In genomic region chr2:28325502-28325901, GRCm38 (mm10) we compare ENCODE assay signal across 16 mouse cellular contexts.
DNase-seq lines count a peak whose midpoint lies in the region; ATAC-seq and TF ChIP-seq lines count a peak whose summit lies in the region.
"Had no signal": no experiment of that assay in that cellular context is flagged by ENCODE, and none has a peak within 500 bp of the region (broad histone marks: within the 10 kb centered on the region; RNA-seq: fewer than 3 reads in every experiment).

No protein-coding gene starts in this region.

- peak; percentile 40 for DNase-seq in embryonic facial prominence, embryonic 14.5 days (ENCODE audit: low spot score)
- no peak for DNase-seq in embryonic facial prominence, embryonic 10.5 days (ENCODE audit: low spot score)
- DNase-seq in midbrain, postnatal 0 days (ENCODE audit: low spot score) = peak; percentile 65
- peak; percentile 46 to 51 for DNase-seq in cerebellum, postnatal 25 days
- DNase-seq in layer of hippocampus, postnatal 25 days (ENCODE audit: extremely low spot score in 1 of 2, low spot score in 1 of 2) = no peak
- no peak for DNase-seq in spleen, postnatal 4 days (ENCODE audit: low spot score in 2 of 2)
- DNase-seq in lung, postnatal 14 days = no peak
- DNase-seq: kidney, adult 2 months; kidney, postnatal 14 days had no signal

- no peak for TF ChIP-seq CTCF in midbrain, postnatal 0 days (IDR thresholded peaks at IDR 0.05)

- 0 out of 2 replicates have a peak, but pooled peaks have one; percentile 50 for ATAC-seq in embryonic facial prominence, embryonic 14.5 days (ENCODE audit: low read depth)
- no peak for ATAC-seq in midbrain, postnatal 0 days (ENCODE audit: low FRiP score)
- no peak for ATAC-seq in midbrain, embryonic 15.5 days (replicated peaks)
- ATAC-seq: lung, postnatal 0 days had no signal

- H3K9ac ChIP-seq in embryonic facial prominence, embryonic 14.5 days (ENCODE audit: low read depth, low read length) = no peak overlapping the region
- no peak overlapping the region; the same call in 1 of the 2 replicates for H3K9ac ChIP-seq in midbrain, postnatal 0 days (replicated peaks; ENCODE audit: low read length, poor library complexity, severe bottlenecking)
- H3K9ac ChIP-seq in midbrain, embryonic 15.5 days = no peak overlapping the region
- H3K9ac ChIP-seq: heart, embryonic 12.5 days; limb, embryonic 13.5 days; liver, embryonic 15.5 days; neural tube, embryonic 13.5 days had no signal

- no peak overlapping the region for H3K4me3 ChIP-seq in embryonic facial prominence, embryonic 14.5 days (ENCODE audit: low read depth, low read length)
- H3K4me3 ChIP-seq in embryonic facial prominence, embryonic 10.5 days = no peak overlapping the region
- H3K4me3 ChIP-seq in midbrain, postnatal 0 days (ENCODE audit: low read depth, low read length) = no peak overlapping the region
- no peak overlapping the region for H3K4me3 ChIP-seq in midbrain, embryonic 15.5 days
- H3K4me3 ChIP-seq: heart, embryonic 12.5 days; limb, embryonic 13.5 days; liver, embryonic 15.5 days; megakaryocyte, embryonic 14.5 days; neural tube, embryonic 13.5 days had no signal

- peaks cover 6% of the 10 kb centered on the region; the same call in 1 of the 2 replicates for H3K4me1 ChIP-seq in embryonic facial prominence, embryonic 14.5 days (ENCODE audit: control insufficient read depth, insufficient read depth, low read length)
- peaks cover 17% of the 10 kb centered on the region for H3K4me1 ChIP-seq in embryonic facial prominence, embryonic 10.5 days
- H3K4me1 ChIP-seq in midbrain, postnatal 0 days (ENCODE audit: insufficient read depth, low read length) = no peaks in the 10 kb centered on the region
- H3K4me1 ChIP-seq in midbrain, embryonic 15.5 days = peaks cover 16% of the 10 kb centered on the region
- H3K4me1 ChIP-seq: heart, embryonic 12.5 days; liver, embryonic 15.5 days had no signal

- no peaks in the 10 kb centered on the region for H3K9me3 ChIP-seq in embryonic facial prominence, embryonic 14.5 days (ENCODE audit: control insufficient read depth, low read length)
- no peaks in the 10 kb centered on the region for H3K9me3 ChIP-seq in embryonic facial prominence, embryonic 10.5 days
- H3K9me3 ChIP-seq in midbrain, postnatal 0 days (ENCODE audit: low read length) = no peaks in the 10 kb centered on the region
- H3K9me3 ChIP-seq in midbrain, embryonic 15.5 days = no peaks in the 10 kb centered on the region
- H3K9me3 ChIP-seq: heart, embryonic 12.5 days; limb, embryonic 13.5 days; liver, embryonic 15.5 days; megakaryocyte, embryonic 14.5 days; neural tube, embryonic 13.5 days had no signal

- no peak overlapping the region for H3K4me2 ChIP-seq in embryonic facial prominence, embryonic 14.5 days (ENCODE audit: low read depth, low read length)
- H3K4me2 ChIP-seq in midbrain, postnatal 0 days (ENCODE audit: low read depth, low read length, poor library complexity, severe bottlenecking) = no peak overlapping the region
- no peak overlapping the region for H3K4me2 ChIP-seq in midbrain, embryonic 15.5 days
- H3K4me2 ChIP-seq: heart, embryonic 12.5 days; limb, embryonic 13.5 days; liver, embryonic 15.5 days; neural tube, embryonic 13.5 days had no signal

- WGBS in embryonic facial prominence, embryonic 14.5 days = 45% methylated on average over 11 of the region's 11 CpGs
- WGBS in embryonic facial prominence, embryonic 10.5 days = 81% methylated on average over 11 of the region's 11 CpGs
- 46% methylated on average over 11 of the region's 11 CpGs for WGBS in midbrain, postnatal 0 days
- whole genome bisulfite sequencing in midbrain, embryonic 15.5 days = 49% methylated on average over 11 of the region's 11 CpGs

- no peaks in the 10 kb centered on the region for H3K27me3 ChIP-seq in embryonic facial prominence, embryonic 14.5 days (replicated peaks; ENCODE audit: control insufficient read depth, insufficient read depth, low read length)
- H3K27me3 ChIP-seq in embryonic facial prominence, embryonic 10.5 days (replicated peaks; ENCODE audit: low read depth, poor library complexity, severe bottlenecking) = no peaks in the 10 kb centered on the region
- no peaks in the 10 kb centered on the region for H3K27me3 ChIP-seq in midbrain, postnatal 0 days (ENCODE audit: insufficient read depth, low read length)
- H3K27me3 ChIP-seq in midbrain, embryonic 15.5 days (replicated peaks) = no peaks in the 10 kb centered on the region
- H3K27me3 ChIP-seq: limb, embryonic 13.5 days; liver, embryonic 15.5 days; neural tube, embryonic 13.5 days had no signal

- no peak overlapping the region for H3K27ac ChIP-seq in embryonic facial prominence, embryonic 14.5 days (replicated peaks; ENCODE audit: low read depth, low read length)
- H3K27ac ChIP-seq in embryonic facial prominence, embryonic 10.5 days (replicated peaks) = no peak overlapping the region
- H3K27ac ChIP-seq in midbrain, postnatal 0 days (ENCODE audit: low read depth, low read length) = no peak overlapping the region
- no peak overlapping the region for H3K27ac ChIP-seq in midbrain, embryonic 15.5 days
- H3K27ac ChIP-seq: limb, embryonic 13.5 days; liver, embryonic 15.5 days; neural tube, embryonic 13.5 days had no signal

- H3K36me3 ChIP-seq in embryonic facial prominence, embryonic 14.5 days (ENCODE audit: control insufficient read depth, insufficient read depth, low read length) = no peaks in the 10 kb centered on the region
- H3K36me3 ChIP-seq in embryonic facial prominence, embryonic 10.5 days (replicated peaks) = no peaks in the 10 kb centered on the region
- H3K36me3 ChIP-seq in midbrain, postnatal 0 days (ENCODE audit: insufficient read depth, low read length) = no peaks in the 10 kb centered on the region
- no peaks in the 10 kb centered on the region for H3K36me3 ChIP-seq in midbrain, embryonic 15.5 days (replicated peaks)
- H3K36me3 ChIP-seq: heart, embryonic 12.5 days; limb, embryonic 13.5 days; liver, embryonic 15.5 days; neural tube, embryonic 13.5 days had no signal

Comparison
In these comparisons a context has a peak if more than half of its experiments do, and no peak if none do; other contexts are left out.
1. DNase-seq: peak in embryonic facial prominence, embryonic 14.5 days (single experiment), midbrain, postnatal 0 days (single experiment) and cerebellum, postnatal 25 days (2 of 2); none in embryonic facial prominence, embryonic 10.5 days (single experiment), layer of hippocampus, postnatal 25 days (0 of 2), spleen, postnatal 4 days (0 of 2) and lung, postnatal 14 days (single experiment).